Mouse (Mus musculus) forebrain, embryonic 14.5 days (tissue): ENCODE data around the gene Fbxl3. TPM values are rescaled to one million over a fixed set of nuclear protein-coding genes. Genes with fewer than 3 reads are reported as not detected.

Experiments used
- ATAC-seq: fragments of 200-750 bp; cut with Nextera tagmentation; 2 replicates; pipeline ENCODE4 v1.8.0; 2017; ENCODE audit warnings: mild to moderate bottlenecking, moderate library complexity
- DNase-seq: peaks from one replicate; pipeline ENCODE4 v3.0.0-alpha.2; 2015; ENCODE audit warnings: low spot score
- H3K27ac ChIP-seq: fragments of 300-500 bp; sonication (generic); 2 replicates; pipeline ENCODE4 v1.5.1; 2014; ENCODE audit warnings: low read depth, mild to moderate bottlenecking, control low read depth, low read length, moderate library complexity
- H3K27me3 ChIP-seq: fragments of 300-500 bp; sonication (generic); replicated peaks from 2 replicates; pipeline ENCODE4 v1.6.1; 2014; ENCODE audit warnings: low read length, control low read depth, mixed read lengths; ENCODE audit not compliant: control insufficient read depth, insufficient read depth
- H3K36me3 ChIP-seq: fragments of 300-500 bp; sonication (generic); 2 replicates; pipeline ENCODE4 v1.6.1; 2014; ENCODE audit warnings: low read length, control low read depth; ENCODE audit not compliant: control insufficient read depth, insufficient read depth
- H3K4me1 ChIP-seq: fragments of 300-500 bp; sonication (generic); 2 replicates; pipeline ENCODE4 v1.6.1; 2014; ENCODE audit warnings: antibody characterized with exemption, low read length, control low read depth; ENCODE audit not compliant: control insufficient read depth, insufficient read depth
- H3K4me2 ChIP-seq: fragments of 300-500 bp; sonication (generic); 2 replicates; pipeline ENCODE4 v1.6.1; 2014; ENCODE audit warnings: mild to moderate bottlenecking, control low read depth, low read length
- H3K4me3 ChIP-seq: fragments of 300-500 bp; sonication (generic); 2 replicates; pipeline ENCODE4 v1.5.1; 2014; ENCODE audit warnings: low read depth, low read length, control low read depth
- H3K9ac ChIP-seq: fragments of 300-500 bp; sonication (generic); 2 replicates; pipeline ENCODE4 v1.6.1; 2014; ENCODE audit warnings: mild to moderate bottlenecking, low read length, control low read depth, moderate library complexity
- H3K9me3 ChIP-seq: fragments of 300-500 bp; sonication (generic); replicated peaks from 2 replicates; pipeline ENCODE4 v1.6.1; 2016; ENCODE audit warnings: low read length, control low read depth, mixed read lengths; ENCODE audit not compliant: control insufficient read depth
- WGBS: fragments of 180-500 bp; shearing (Covaris S2); extraction: QIAGEN DNeasy Blood & Tissue Kit; methylation state at CpG from one replicate; pipeline ENCODE4 v1.1.7; 2014; 5-methylcytosine and 5-hydroxymethylcytosine counted together
- polyA plus RNA-seq: library from polyadenylated mRNA; unstranded; fragments of >200 nt; fragmentation: Nextera tagmentation; extraction: Ambion mirVana; gene quantifications from 2 replicates; pipeline ENCODE4 v1.2.1, GENCODE M21; 2014

The Fbxl3 gene
- polyA plus RNA-seq, 1 experiment from 2014 or later, result 26.9 TPM

DNA sequence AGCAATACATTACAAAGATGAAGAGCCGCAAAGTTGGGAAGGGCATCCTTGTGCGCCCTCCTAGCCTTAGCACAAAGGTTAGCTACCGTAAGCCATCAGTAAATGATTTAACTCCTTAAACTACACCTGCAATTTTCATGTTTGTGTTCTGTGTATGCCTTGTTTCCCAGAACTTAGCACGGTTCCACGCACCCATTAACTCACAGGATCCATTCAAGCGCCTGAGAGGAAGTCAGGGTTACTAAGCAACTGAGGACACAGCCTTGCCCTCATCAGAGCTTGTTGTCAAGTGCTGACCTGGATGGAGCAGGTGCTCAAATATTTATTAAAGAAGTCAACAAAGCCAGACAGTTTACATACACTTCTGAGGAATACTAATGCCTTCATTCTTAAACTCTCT, 2.9 kb upstream of the Fbxl3 start:
- H3K36me3 ChIP-seq, result no peaks in the 10 kb centered on the region
- no peak for ATAC-seq
- WGBS, result 59% methylated on average over 6 of the region's 6 CpGs

DNA sequence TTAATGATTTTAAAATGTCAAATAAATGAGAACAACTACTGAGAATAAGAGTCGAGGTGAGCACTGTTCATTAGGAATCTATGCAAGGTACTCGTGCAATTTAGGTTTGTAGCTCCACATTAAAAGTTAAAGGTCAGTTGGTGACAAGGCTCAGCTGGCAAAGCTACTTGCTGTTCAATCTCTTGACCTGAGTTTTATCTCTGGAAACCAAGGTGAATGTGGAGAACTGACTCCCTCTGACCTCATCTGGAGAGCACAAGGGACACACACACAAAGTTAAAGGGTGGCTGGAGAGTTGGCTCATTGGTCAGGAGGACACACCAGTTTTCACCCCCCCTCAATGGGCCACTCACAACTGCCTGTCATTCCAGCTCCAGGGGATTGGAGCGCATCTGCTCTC, 1.8 kb upstream of the Fbxl3 start:
- Histone ChIP-seq H3K4me1 (peaks cover 15% of the 10 kb centered on the region), H3K27ac (no peak overlapping the region), H3K27me3 (no peaks in the 10 kb centered on the region), H3K9me3 (no peaks in the 10 kb centered on the region), H3K36me3 (0 out of 2 replicates have a peak, but pooled peaks cover 5% of the 10 kb centered on the region), H3K9ac (no peak overlapping the region), H3K4me2 (no peak overlapping the region), H3K4me3 (no peak overlapping the region)
- ATAC-seq (no peak), DNase-seq (no peak)
- 91% methylated on average over 3 of the region's 3 CpGs for WGBS

More for the DNA sequence above, 2.9 kb upstream of the Fbxl3 start:
- no peaks in the 10 kb centered on the region for H3K27me3 ChIP-seq
- H3K9me3 ChIP-seq, result no peaks in the 10 kb centered on the region
- H3K4me3 ChIP-seq, result no peak overlapping the region
- H3K27ac ChIP-seq, result no peak overlapping the region
- DNase-seq, result no peak
- H3K4me1 ChIP-seq, result peaks cover 7% of the 10 kb centered on the region
- H3K9ac ChIP-seq, result no peak overlapping the region
- H3K4me2 ChIP-seq, result no peak overlapping the region

DNA sequence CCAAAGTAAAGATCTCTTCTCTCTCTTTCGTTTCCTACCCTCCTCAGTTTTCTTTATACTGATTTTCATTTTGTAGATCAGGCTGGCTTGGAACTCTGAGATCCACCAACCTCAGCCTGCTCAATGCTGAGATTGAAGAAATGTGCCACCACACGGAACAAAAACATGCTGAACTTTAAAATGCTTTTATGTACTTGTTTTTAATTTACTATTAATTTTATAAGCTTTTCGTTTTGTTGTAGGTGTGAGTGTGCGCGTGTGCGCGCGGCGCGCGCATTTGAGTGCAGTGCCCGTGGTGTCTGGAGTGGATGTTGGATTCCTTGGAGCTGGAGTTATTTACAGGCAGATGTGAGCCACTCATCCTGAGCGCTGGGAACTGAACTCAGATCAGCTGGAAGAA, 930 bp upstream of the Fbxl3 start:
- 0 out of 2 replicates have a peak, but pooled peaks cover 5% of the 10 kb centered on the region for H3K36me3 ChIP-seq
- no peaks in the 10 kb centered on the region for H3K27me3 ChIP-seq
- H3K9ac ChIP-seq, result no peak overlapping the region
- H3K4me1 ChIP-seq, result peaks cover 17% of the 10 kb centered on the region
- H3K27ac ChIP-seq, result no peak overlapping the region
- peak overlapping the region; percentile 72; the same call in 1 of the 2 replicates for H3K4me2 ChIP-seq
- 82% methylated on average over 13 of the region's 13 CpGs for WGBS
- H3K9me3 ChIP-seq, result no peaks in the 10 kb centered on the region
- DNase-seq (no peak), ATAC-seq (no peak)
- H3K4me3 ChIP-seq, result no peak overlapping the region

DNA sequence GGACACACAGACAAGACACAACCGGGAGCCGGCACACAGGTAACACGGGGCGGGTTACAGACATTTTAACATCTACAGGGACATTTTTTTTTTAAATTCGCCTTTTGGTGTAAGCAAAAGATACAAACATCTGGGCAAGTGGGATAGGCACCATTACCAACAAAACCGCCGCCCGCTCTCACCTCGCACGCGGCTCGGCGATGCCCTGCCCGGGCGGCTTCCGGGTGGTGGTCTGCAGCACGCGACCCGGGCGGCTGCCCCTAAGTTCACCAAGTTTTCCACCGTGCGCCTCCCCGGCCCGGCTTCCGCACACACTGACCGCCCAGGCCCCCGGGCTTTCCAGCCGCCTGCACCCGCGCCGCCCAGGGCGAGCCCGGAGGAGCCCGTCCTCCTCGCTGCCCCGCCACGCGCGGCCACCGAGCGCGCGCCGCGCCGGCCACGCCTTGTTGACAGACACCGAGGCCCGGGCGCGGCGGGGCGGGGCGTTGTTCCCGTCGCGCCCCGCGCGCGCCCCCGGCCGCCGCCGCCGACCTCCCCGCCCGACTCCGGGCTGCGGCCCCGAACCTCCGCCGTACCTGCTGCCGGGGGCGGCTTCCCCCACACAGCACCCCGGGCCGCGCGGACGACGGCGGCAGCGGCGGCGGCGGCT, 655 bp downstream of the Fbxl3 start:
- Histone ChIP-seq H3K27me3 (no peaks in the 10 kb centered on the region), H3K4me1 (peaks cover 17% of the 10 kb centered on the region), H3K4me3 (peak overlapping the region; percentile 86), H3K9ac (peak overlapping the region; percentile 99), H3K9me3 (no peaks in the 10 kb centered on the region), H3K4me2 (peak overlapping the region; percentile 72), H3K27ac (peak overlapping the region; percentile 98), H3K36me3 (peaks cover 11% of the 10 kb centered on the region; the same call in 1 of the 2 replicates)
- peak; percentile 87 for ATAC-seq
- WGBS, result under 1% methylated on average over 56 of the region's 86 CpGs
- peak; percentile 86 for DNase-seq

DNA sequence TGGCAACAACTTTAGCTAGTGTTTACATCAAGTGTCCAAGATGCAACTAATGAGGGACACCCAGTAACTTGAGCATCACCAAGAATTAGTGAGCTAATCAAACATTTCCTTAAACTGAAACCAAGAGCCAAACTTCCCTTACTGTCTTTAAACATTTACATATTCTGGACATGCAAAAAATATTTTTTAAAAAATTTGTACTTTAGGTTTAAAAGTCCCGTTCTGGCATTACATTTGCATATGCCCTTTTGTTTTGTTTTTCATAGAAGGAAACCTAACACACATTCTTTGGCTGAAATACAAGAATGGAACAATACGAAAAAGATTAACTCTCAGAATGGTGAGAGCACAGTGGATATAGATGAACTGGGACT, 1.2 kb downstream of the Fbxl3 start:
- DNase-seq (no peak), ATAC-seq (no peak)
- H3K27me3 ChIP-seq, result no peaks in the 10 kb centered on the region
- WGBS, result under 1% methylated on average over 2 of the region's 2 CpGs
- H3K4me3 ChIP-seq, result peak overlapping the region; percentile 86
- peaks cover 16% of the 10 kb centered on the region; the same call in 1 of the 2 replicates for H3K36me3 ChIP-seq
- peak overlapping the region; percentile 72 for H3K4me2 ChIP-seq
- peaks cover 17% of the 10 kb centered on the region for H3K4me1 ChIP-seq
- no peaks in the 10 kb centered on the region for H3K9me3 ChIP-seq
- H3K9ac ChIP-seq, result peak overlapping the region; percentile 99
- H3K27ac ChIP-seq, result peak overlapping the region; percentile 98; the same call in 1 of the 2 replicates

DNA sequence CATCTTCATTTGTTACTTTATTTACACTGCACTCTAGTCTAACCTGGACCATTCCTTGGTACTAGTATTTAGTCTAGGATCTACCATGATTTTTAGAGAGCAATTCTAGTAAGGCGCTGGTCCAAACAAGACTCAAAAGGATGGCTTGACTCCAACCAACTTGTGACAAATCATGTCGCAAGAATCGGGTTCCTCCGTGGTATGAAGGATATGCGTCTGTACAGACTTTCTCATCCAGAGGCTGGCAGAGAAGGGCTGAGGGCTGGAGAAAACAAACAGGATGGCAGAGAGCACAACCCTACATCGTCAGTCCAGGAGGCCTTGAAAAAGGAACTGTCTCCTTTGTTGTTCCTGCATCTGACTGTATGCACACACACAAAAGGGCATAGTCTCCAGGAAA, 2.7 kb downstream of the Fbxl3 start:
- ATAC-seq (no peak), DNase-seq (no peak)
- Histone ChIP-seq H3K9me3 (no peaks in the 10 kb centered on the region), H3K4me2 (0 out of 2 replicates have a peak overlapping the region, but pooled peaks have one; percentile 72), H3K9ac (no peak overlapping the region), H3K27ac (no peak overlapping the region), H3K36me3 (peaks cover 28% of the 10 kb centered on the region), H3K27me3 (no peaks in the 10 kb centered on the region), H3K4me3 (no peak overlapping the region), H3K4me1 (peaks cover 17% of the 10 kb centered on the region)
- 70% methylated on average over 6 of the region's 6 CpGs for WGBS

DNA sequence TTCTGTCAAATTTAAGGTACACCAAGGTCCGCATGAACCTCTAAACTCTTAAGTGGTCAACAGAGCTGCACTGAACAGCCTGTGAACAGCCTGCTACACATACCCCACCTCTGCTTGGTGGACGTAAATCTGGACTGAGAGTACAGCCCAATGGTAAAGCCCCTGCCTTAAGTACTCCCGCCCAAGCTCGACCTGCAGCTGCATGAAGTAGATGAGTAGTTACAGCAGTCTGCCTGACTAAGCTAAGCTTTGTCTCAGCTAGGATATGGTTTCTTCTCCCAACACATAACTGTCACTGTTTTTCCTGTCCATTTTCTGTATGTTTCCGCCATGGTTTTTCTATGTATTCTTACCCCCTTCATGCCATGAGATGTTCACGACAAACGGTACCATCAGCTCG, 3.5 kb downstream of the Fbxl3 start:
- Histone ChIP-seq H3K4me3 (no peak overlapping the region), H3K4me1 (peaks cover 17% of the 10 kb centered on the region), H3K9ac (no peak overlapping the region), H3K4me2 (no peak overlapping the region), H3K9me3 (no peaks in the 10 kb centered on the region), H3K27me3 (no peaks in the 10 kb centered on the region), H3K36me3 (peaks cover 35% of the 10 kb centered on the region), H3K27ac (no peak overlapping the region)
- 90% methylated on average over 8 of the region's 8 CpGs for WGBS
- ATAC-seq, result no peak
- no peak for DNase-seq

DNA sequence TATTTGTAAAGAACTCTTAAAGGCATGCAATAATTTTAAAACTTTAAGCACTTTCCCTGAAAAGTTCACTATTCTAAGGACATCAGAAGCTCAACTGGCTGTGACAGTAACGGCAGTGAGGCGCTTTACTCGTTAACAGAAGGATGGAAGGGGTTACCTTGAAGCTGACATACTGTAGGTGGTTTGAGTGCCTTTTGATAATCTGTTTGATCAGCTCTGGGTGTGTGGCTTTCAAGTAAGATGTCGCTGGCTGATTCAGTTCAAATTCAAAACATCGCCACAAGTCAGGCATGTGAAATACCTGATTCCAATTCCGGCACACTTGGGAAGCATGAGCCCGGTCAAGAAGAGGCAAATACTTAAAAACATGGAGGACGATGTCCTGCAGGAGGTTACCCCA, 4.3 kb downstream of the Fbxl3 start:
- DNase-seq (no peak), ATAC-seq (no peak)
- no peaks in the 10 kb centered on the region for H3K27me3 ChIP-seq
- 88% methylated on average over 8 of the region's 8 CpGs for WGBS
- peaks cover 39% of the 10 kb centered on the region for H3K36me3 ChIP-seq
- no peak overlapping the region for H3K4me2 ChIP-seq
- H3K4me3 ChIP-seq, result no peak overlapping the region
- no peak overlapping the region for H3K27ac ChIP-seq
- H3K9ac ChIP-seq, result no peak overlapping the region
- no peaks in the 10 kb centered on the region for H3K9me3 ChIP-seq
- H3K4me1 ChIP-seq, result peaks cover 17% of the 10 kb centered on the region

DNA sequence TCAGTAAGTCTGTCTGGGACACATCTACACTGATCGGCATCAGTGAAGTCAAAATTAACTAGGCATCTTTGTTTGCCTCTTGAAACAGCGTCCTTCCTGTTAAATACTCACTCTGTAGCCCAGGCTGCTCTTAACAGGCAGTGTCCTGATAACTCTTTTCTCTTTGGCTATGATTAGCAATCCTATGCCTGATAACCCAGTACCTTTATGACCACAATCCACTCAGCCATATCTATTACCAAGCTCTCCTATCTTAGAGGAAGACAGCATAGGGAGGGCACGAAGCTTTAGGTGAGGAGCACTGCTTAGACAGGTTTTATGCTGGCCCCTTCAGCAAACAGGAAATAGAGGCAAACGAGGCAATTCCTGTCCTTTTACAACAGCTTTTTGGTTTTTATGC, 5.7 kb downstream of the Fbxl3 start:
- 86% methylated on average over 4 of the region's 4 CpGs for WGBS
- Histone ChIP-seq H3K4me3 (no peak overlapping the region), H3K4me1 (peaks cover 17% of the 10 kb centered on the region), H3K4me2 (no peak overlapping the region), H3K9me3 (no peaks in the 10 kb centered on the region), H3K36me3 (peaks cover 47% of the 10 kb centered on the region), H3K27me3 (no peaks in the 10 kb centered on the region), H3K9ac (no peak overlapping the region), H3K27ac (no peak overlapping the region)
- no peak for ATAC-seq
- DNase-seq, result no peak
